Mouse (Mus musculus): ENCODE measurements around the gene Tecpr2. TPM values are rescaled to one million over a fixed set of nuclear protein-coding genes. Genes with fewer than 3 reads are reported as not detected.

The Tecpr2 gene
- total RNA-seq, 2 experiments from 2014 or later, result 42.6 to 45.2 TPM

GRCm38 (mm10) chr12:111021577-111021976 is 132.5 kb downstream of the Tecpr2 start:
- intact Hi-C loops (cut with DNase I), result no loop called here
- DNase-seq (ENCODE audit: low spot score in 2 of 2), result no peak

Other genes starting within 250 kb of the Tecpr2 start
- not detected for gene 1700001K19Rik, start 206.6 kb upstream of the Tecpr2 start, total RNA-seq (2021)
- gene Hsp90aa1, start 186.5 kb upstream of the Tecpr2 start, total RNA-seq (2021), result 100 to 1,000 TPM; 953 to 962 TPM
- gene Wdr20, start 151.3 kb upstream of the Tecpr2 start, total RNA-seq (2021), result 10 to 100 TPM; 37.5 to 41.7 TPM
- gene Mok, start 48.3 kb upstream of the Tecpr2 start, total RNA-seq (2021), result 10 to 100 TPM; 10.7 to 12.8 TPM
- gene Zfp839, start 39.0 kb upstream of the Tecpr2 start, total RNA-seq (2021), result 1 to 10 TPM; 9.1 to 9.6 TPM
- gene Cinp, start 119 bp upstream of the Tecpr2 start, total RNA-seq (2021), result 100 to 1,000 TPM; 107 to 124 TPM
- 10 to 100 TPM; 12.2 to 14.5 TPM for gene Ankrd9, start 89.8 kb downstream of the Tecpr2 start, total RNA-seq (2021)
- 10 to 100 TPM; 17.9 to 18.8 TPM for gene Rcor1, start 150.1 kb downstream of the Tecpr2 start, total RNA-seq (2021)